Mouse (Mus musculus) left cerebral cortex, postnatal 14 days (tissue): Measurements from ENCODE around the gene Ndufaf8. TPM values are rescaled to one million over a fixed set of nuclear protein-coding genes. Genes with fewer than 3 reads are reported as not detected.
A peak's percentile ranks its signal among the peaks of the same experiment; 100 is the strongest.

Experiments
- DNase-seq, 2 experiments: peaks; one replicate each; pipeline ENCODE4 v3.0.0; 2021 to 2022; ENCODE audit warnings: low spot score in 2 of 2, mixed read lengths in 1 of 2
- intact Hi-C: fragments of 180-260 bp; cut with DNase I; formaldehyde crosslinking; loops from one replicate; pipeline ENCODE4 v1.15.1; 2025
- long read RNA-seq, 2 experiments: library from polyadenylated mRNA; stranded (forward); transcript quantifications; one replicate each; pipeline ENCODE4 v2.0.0; 2021
- total RNA-seq, 2 experiments: library from RNA; stranded (reverse); gene quantifications; 2 replicates each; pipeline ENCODE4 v1.2.3; 2021

Gene Ndufaf8
- 10 to 100 TPM; 35.3 to 39.1 TPM for total RNA-seq
- long read RNA-seq, experiment 1, transcript Ndufaf8-201 (3 exons, 781 nt) = major isoform, 24 of 33 reads
- long read RNA-seq, experiment 1, partial matches to known transcripts = 5 of 33 reads
- long read RNA-seq, experiment 1, other reads (novel, unspliced or antisense) = 0 of 33 reads
- long read RNA-seq, experiment 2, transcript Ndufaf8-201 (3 exons, 781 nt) = major isoform, 15 of 22 reads
- long read RNA-seq, experiment 2, partial matches to known transcripts = 0 of 22 reads
- long read RNA-seq, experiment 2, other reads (novel, unspliced or antisense) = 6 of 22 reads

- intact Hi-C loops = loop anchor here (10.0 kb wide), 1 partner anchor 164 kb away; no protein-coding TSS in a partner anchor
- peak; percentile 99 for DNase-seq
These were observed at the start of gene Ndufaf8, which contains the start of gene Tepsin for GRCm38 (mm10) chr11:120098588-120099511. Gene Ndufaf8, plus strand, starts transcription at chr11:120098928. Gene Tepsin, minus strand, starts transcription at chr11:120098731.

- no peak for DNase-seq
- intact Hi-C loops = no loop called here
These were observed 49.7 kb upstream of the Ndufaf8 start for GRCm38 (mm10) chr11:120049067-120049466.

- DNase-seq = no peak
- intact Hi-C loops = no loop called here
These were observed 47.5 kb upstream of the Ndufaf8 start for GRCm38 (mm10) chr11:120051124-120051811.

GRCm38 (mm10) chr11:120052274-120052673 is 46.5 kb upstream of the Ndufaf8 start:
- intact Hi-C loops = no loop called here
- DNase-seq = no peak

- intact Hi-C loops = no loop called here
- DNase-seq = no peak
These were observed 44.9 kb upstream of the Ndufaf8 start for GRCm38 (mm10) chr11:120053846-120054245.

- intact Hi-C loops = no loop called here
- no peak for DNase-seq
These were observed 42.6 kb upstream of the Ndufaf8 start for GRCm38 (mm10) chr11:120055953-120056732.

GRCm38 (mm10) chr11:120060634-120061033 is 38.1 kb upstream of the Ndufaf8 start:
- intact Hi-C loops = loop anchor here (10.0 kb wide), 1 partner anchor 46 kb away; no protein-coding TSS in a partner anchor
- DNase-seq = no peak

- intact Hi-C loops = loop anchor here (10.0 kb wide), 1 partner anchor 49 kb away; no protein-coding TSS in a partner anchor
- DNase-seq = no peak
These were observed 35.4 kb upstream of the Ndufaf8 start for GRCm38 (mm10) chr11:120063326-120063725.

- no peak for DNase-seq
- intact Hi-C loops = loop anchor here (10.0 kb wide), 1 partner anchor 49 kb away; no protein-coding TSS in a partner anchor
These were observed 34.6 kb upstream of the Ndufaf8 start for GRCm38 (mm10) chr11:120064006-120064667.

GRCm38 (mm10) chr11:120064668-120065040 is 34.1 kb upstream of the Ndufaf8 start:
- intact Hi-C loops = loop anchor here (10.0 kb wide), 1 partner anchor 50 kb away; no protein-coding TSS in a partner anchor
- no peak for DNase-seq

GRCm38 (mm10) chr11:120065291-120065690 is 33.4 kb upstream of the Ndufaf8 start:
- intact Hi-C loops = loop anchor here (10.0 kb wide), 1 partner anchor 50 kb away; no protein-coding TSS in a partner anchor

GRCm38 (mm10) chr11:120067834-120068233 is 30.9 kb upstream of the Ndufaf8 start:
- no peak for DNase-seq
- intact Hi-C loops = loop anchor here (10.0 kb wide), 1 partner anchor 53 kb away; no protein-coding TSS in a partner anchor

More at GRCm38 (mm10) chr11:120065291-120065690, 33.4 kb upstream of the Ndufaf8 start:
- DNase-seq = peak in 1 of 2 experiments; percentile 52

GRCm38 (mm10) chr11:120069261-120069660 is 29.5 kb upstream of the Ndufaf8 start:
- intact Hi-C loops = loop anchor here (10.0 kb wide), 1 partner anchor 54 kb away; no protein-coding TSS in a partner anchor
- DNase-seq = no peak

GRCm38 (mm10) chr11:120070286-120070930 is 28.3 kb upstream of the Ndufaf8 start:
- DNase-seq = no peak
- intact Hi-C loops = no loop called here

GRCm38 (mm10) chr11:120071065-120071464 is 27.7 kb upstream of the Ndufaf8 start:
- DNase-seq = no peak
- intact Hi-C loops = no loop called here

- intact Hi-C loops = no loop called here
- DNase-seq = no peak
These were observed 26.9 kb upstream of the Ndufaf8 start for GRCm38 (mm10) chr11:120071731-120072320.

- intact Hi-C loops = no loop called here
These were observed 25.6 kb upstream of the Ndufaf8 start for GRCm38 (mm10) chr11:120072986-120073647.

More at GRCm38 (mm10) chr11:120072986-120073647, 25.6 kb upstream of the Ndufaf8 start:
- no peak for DNase-seq
